Mouse (Mus musculus): ENCODE data around the gene U2af1l4.

DNA sequence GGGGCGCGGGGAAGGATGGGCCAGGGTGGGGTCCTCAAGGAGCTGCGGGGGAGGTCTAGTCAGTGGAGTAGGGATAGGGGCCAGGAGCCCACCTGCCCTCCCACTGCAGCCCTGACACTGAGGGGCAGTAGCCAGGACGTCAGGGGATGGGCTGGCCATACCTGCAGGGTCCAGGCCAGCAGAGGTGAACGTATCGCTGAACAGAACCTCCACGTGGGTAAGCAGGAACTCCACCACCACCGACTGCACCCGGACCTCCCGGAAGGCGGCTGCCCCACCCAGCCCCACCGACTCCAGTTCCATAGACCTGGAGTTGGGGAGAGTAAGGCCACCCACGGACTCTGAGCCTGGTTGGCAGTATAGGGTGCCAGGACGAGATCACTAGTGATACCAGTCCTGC is 36.1 kb upstream of the U2af1l4 start:
- TF ChIP-seq CTCF (IDR thresholded peaks at IDR 0.05; ENCODE audit: extremely low read depth, insufficient read depth, insufficient read length, insufficient replicate concordance) (no peak), POLR2A (IDR thresholded peaks at IDR 0.05; ENCODE audit: low read depth, low read length) (no peak)
